Mouse (Mus musculus): ENCODE data around the gene Lpcat1. TPM values are rescaled to one million over a fixed set of nuclear protein-coding genes. Genes with fewer than 3 reads are reported as not detected.

The Lpcat1 gene
- polyA plus RNA-seq, 1 experiment from 2014 or later = 61.4 TPM

- WGBS = 72% methylated on average over 9 of the region's 9 CpGs
- no peaks in the 10 kb centered on the region for H3K36me3 ChIP-seq
- peak overlapping the region; percentile 98; the same call in 1 of the 2 replicates for H3K9ac ChIP-seq (replicated peaks)
- H3K27ac ChIP-seq (replicated peaks) = no peak overlapping the region
- peak overlapping the region; percentile 75; the same call in 1 of the 2 replicates for H3K4me2 ChIP-seq (replicated peaks)
- no peaks in the 10 kb centered on the region for H3K9me3 ChIP-seq
- peaks cover 38% of the 10 kb centered on the region for H3K4me1 ChIP-seq
- no peak for ATAC-seq (replicated peaks)
- H3K27me3 ChIP-seq = no peaks in the 10 kb centered on the region
- H3K4me3 ChIP-seq = 0 out of 2 replicates have a peak overlapping the region, but pooled peaks have one; percentile 5
Measured at GRCm38 (mm10) chr13:73469257-73469967, 2.4 kb downstream of the Lpcat1 start.

- Histone ChIP-seq H3K4me3 (no peak overlapping the region), H3K4me1 (peaks cover 33% of the 10 kb centered on the region), H3K27me3 (no peaks in the 10 kb centered on the region), H3K27ac (replicated peaks) (no peak overlapping the region), H3K36me3 (no peaks in the 10 kb centered on the region), H3K4me2 (replicated peaks) (no peak overlapping the region), H3K9ac (replicated peaks) (no peak overlapping the region), H3K9me3 (no peaks in the 10 kb centered on the region)
- no peak for ATAC-seq (replicated peaks)
- 75% methylated on average over 3 of the region's 3 CpGs for WGBS
Measured at GRCm38 (mm10) chr13:73472481-73472880, 5.5 kb downstream of the Lpcat1 start.

GRCm38 (mm10) chr13:73473746-73474145 lies 6.7 kb downstream of the Lpcat1 start:
- ATAC-seq (replicated peaks) = no peak
- Histone ChIP-seq H3K27me3 (no peaks in the 10 kb centered on the region), H3K27ac (replicated peaks) (no peak overlapping the region), H3K36me3 (no peaks in the 10 kb centered on the region), H3K4me2 (replicated peaks) (no peak overlapping the region), H3K9me3 (no peaks in the 10 kb centered on the region), H3K9ac (replicated peaks) (no peak overlapping the region), H3K4me3 (no peak overlapping the region), H3K4me1 (peaks cover 23% of the 10 kb centered on the region)
- WGBS = 95% methylated on average over 2 of the region's 2 CpGs

GRCm38 (mm10) chr13:73474163-73474562 lies 7.2 kb downstream of the Lpcat1 start:
- no peaks in the 10 kb centered on the region for H3K36me3 ChIP-seq
- peaks cover 19% of the 10 kb centered on the region for H3K4me1 ChIP-seq
- H3K27me3 ChIP-seq = no peaks in the 10 kb centered on the region
- no peak overlapping the region for H3K9ac ChIP-seq (replicated peaks)
- no peak overlapping the region for H3K4me3 ChIP-seq
- H3K27ac ChIP-seq (replicated peaks) = no peak overlapping the region
- no peak for ATAC-seq (replicated peaks)
- WGBS = 81% methylated on average over 6 of the region's 6 CpGs
- H3K9me3 ChIP-seq = no peaks in the 10 kb centered on the region
- no peak overlapping the region for H3K4me2 ChIP-seq (replicated peaks)

GRCm38 (mm10) chr13:73475058-73475980 lies 8.3 kb downstream of the Lpcat1 start:
- Histone ChIP-seq H3K27me3 (no peaks in the 10 kb centered on the region), H3K9me3 (no peaks in the 10 kb centered on the region), H3K4me3 (no peak overlapping the region), H3K4me2 (replicated peaks) (no peak overlapping the region), H3K27ac (replicated peaks) (no peak overlapping the region), H3K36me3 (no peaks in the 10 kb centered on the region), H3K4me1 (peaks cover 7% of the 10 kb centered on the region), H3K9ac (replicated peaks) (no peak overlapping the region)
- ATAC-seq (replicated peaks) = no peak
- 95% methylated on average over 12 of the region's 12 CpGs for WGBS

- no peak for ATAC-seq (replicated peaks)
- no peak overlapping the region for H3K4me2 ChIP-seq (replicated peaks)
- H3K27me3 ChIP-seq = no peaks in the 10 kb centered on the region
- no peak overlapping the region for H3K27ac ChIP-seq (replicated peaks)
- H3K9ac ChIP-seq (replicated peaks) = no peak overlapping the region
- no peaks in the 10 kb centered on the region for H3K9me3 ChIP-seq
- 92% methylated on average over 5 of the region's 5 CpGs for WGBS
- no peak overlapping the region for H3K4me3 ChIP-seq
- H3K4me1 ChIP-seq = peaks cover 2% of the 10 kb centered on the region; the same call in 1 of the 2 replicates
- no peaks in the 10 kb centered on the region for H3K36me3 ChIP-seq
Measured at GRCm38 (mm10) chr13:73476259-73476658, 9.3 kb downstream of the Lpcat1 start.

- H3K27me3 ChIP-seq = no peaks in the 10 kb centered on the region
- ATAC-seq (replicated peaks) = no peak
- H3K4me1 ChIP-seq = no peaks in the 10 kb centered on the region
- no peak overlapping the region for H3K9ac ChIP-seq (replicated peaks)
- WGBS = 93% methylated on average over 8 of the region's 8 CpGs
- no peak overlapping the region for H3K27ac ChIP-seq (replicated peaks)
- no peaks in the 10 kb centered on the region for H3K36me3 ChIP-seq
- no peaks in the 10 kb centered on the region for H3K9me3 ChIP-seq
- H3K4me2 ChIP-seq (replicated peaks) = no peak overlapping the region
- H3K4me3 ChIP-seq = no peak overlapping the region
Measured at GRCm38 (mm10) chr13:73476796-73477195, 9.8 kb downstream of the Lpcat1 start.

- Histone ChIP-seq H3K36me3 (no peaks in the 10 kb centered on the region), H3K9ac (replicated peaks) (no peak overlapping the region), H3K27me3 (no peaks in the 10 kb centered on the region), H3K4me2 (replicated peaks) (no peak overlapping the region), H3K27ac (replicated peaks) (no peak overlapping the region), H3K4me3 (no peak overlapping the region), H3K9me3 (no peaks in the 10 kb centered on the region), H3K4me1 (no peaks in the 10 kb centered on the region)
- WGBS = 87% methylated on average over 2 of the region's 2 CpGs
- no peak for ATAC-seq (replicated peaks)
Measured at GRCm38 (mm10) chr13:73477841-73478240, 10.8 kb downstream of the Lpcat1 start.

GRCm38 (mm10) chr13:73482476-73482875 lies 15.5 kb downstream of the Lpcat1 start:
- no peak overlapping the region for H3K4me3 ChIP-seq
- ATAC-seq (replicated peaks) = no peak
- no peak overlapping the region for H3K4me2 ChIP-seq (replicated peaks)
- no peaks in the 10 kb centered on the region; the same call in 1 of the 2 replicates for H3K9me3 ChIP-seq
- no peak overlapping the region for H3K27ac ChIP-seq (replicated peaks)
- no peaks in the 10 kb centered on the region for H3K4me1 ChIP-seq
- H3K27me3 ChIP-seq = no peaks in the 10 kb centered on the region
- WGBS = 86% methylated on average over 7 of the region's 7 CpGs
- no peak overlapping the region for H3K9ac ChIP-seq (replicated peaks)
- H3K36me3 ChIP-seq = peaks cover 24% of the 10 kb centered on the region

GRCm38 (mm10) chr13:73483331-73483730 lies 16.3 kb downstream of the Lpcat1 start:
- no peak for ATAC-seq (replicated peaks)
- no peaks in the 10 kb centered on the region for H3K27me3 ChIP-seq
- no peak overlapping the region for H3K4me2 ChIP-seq (replicated peaks)
- no peak overlapping the region for H3K27ac ChIP-seq (replicated peaks)
- H3K4me1 ChIP-seq = no peaks in the 10 kb centered on the region
- no peak overlapping the region for H3K4me3 ChIP-seq
- H3K9ac ChIP-seq (replicated peaks) = no peak overlapping the region
- no peaks in the 10 kb centered on the region; the same call in 1 of the 2 replicates for H3K9me3 ChIP-seq
- WGBS = 94% methylated on average over 6 of the region's 6 CpGs
- peaks cover 27% of the 10 kb centered on the region for H3K36me3 ChIP-seq

- no peak for ATAC-seq (replicated peaks)
- Histone ChIP-seq H3K9me3 (no peaks in the 10 kb centered on the region; the same call in 1 of the 2 replicates), H3K36me3 (peaks cover 34% of the 10 kb centered on the region), H3K4me1 (no peaks in the 10 kb centered on the region), H3K9ac (replicated peaks) (no peak overlapping the region), H3K27ac (replicated peaks) (no peak overlapping the region), H3K27me3 (no peaks in the 10 kb centered on the region), H3K4me3 (no peak overlapping the region), H3K4me2 (replicated peaks) (no peak overlapping the region)
- 94% methylated on average over 5 of the region's 5 CpGs for WGBS
Measured at GRCm38 (mm10) chr13:73484171-73484570, 17.2 kb downstream of the Lpcat1 start.

- no peak overlapping the region for H3K9ac ChIP-seq (replicated peaks)
- H3K9me3 ChIP-seq = no peaks in the 10 kb centered on the region; the same call in 1 of the 2 replicates
- H3K4me3 ChIP-seq = no peak overlapping the region
- ATAC-seq (replicated peaks) = no peak
- 77% methylated on average over 3 of the region's 3 CpGs for WGBS
- peaks cover 55% of the 10 kb centered on the region for H3K36me3 ChIP-seq
- no peak overlapping the region for H3K4me2 ChIP-seq (replicated peaks)
- H3K27me3 ChIP-seq = no peaks in the 10 kb centered on the region
- H3K4me1 ChIP-seq = no peaks in the 10 kb centered on the region; the same call in 1 of the 2 replicates
- no peak overlapping the region for H3K27ac ChIP-seq (replicated peaks)
Measured at GRCm38 (mm10) chr13:73488105-73488504, 21.1 kb downstream of the Lpcat1 start.
